Mouse (Mus musculus): ENCODE measurements around the gene Tnrc18. TPM values are rescaled to one million over a fixed set of nuclear protein-coding genes. Genes with fewer than 3 reads are reported as not detected.

The Tnrc18 gene
- total and polyA plus RNA-seq, 3 experiments: 0.71 to 7.7 (median 5.2) TPM

GRCm38 (mm10) chr5:142759786-142760185 lies 57.7 kb downstream of the Tnrc18 start:
- no peak overlapping the region for H3K9ac ChIP-seq (ENCODE audit: insufficient read depth, low read depth)
- in situ Hi-C loops (cut with MboI; ENCODE audit: low pct_ligation_motif_present, low pct_unique_long_range_greater_than_20kb, low sequenced_read_pairs): loop anchor here (10.0 kb wide), 2 partner anchors 55 to 115 kb away; partner anchors contain the start of gene Tnrc18
- TF ChIP-seq JUN (IDR thresholded peaks at IDR 0.05; ENCODE audit: insufficient read depth, low read depth, low read length): no peak
- no peak for TF ChIP-seq CHD1 (IDR thresholded peaks at IDR 0.05; ENCODE audit: low read depth, low read length)
- TF ChIP-seq MAZ (IDR thresholded peaks at IDR 0.05; ENCODE audit: low read depth, low read length): no peak
- no peak for TF ChIP-seq RCOR1 (conservative IDR thresholded peaks at IDR 0.05; ENCODE audit: low read depth, low read length)
- TF ChIP-seq HCFC1 (IDR thresholded peaks at IDR 0.05; ENCODE audit: low read depth, low read length): no peak
- TF ChIP-seq USF1 (IDR thresholded peaks at IDR 0.05; ENCODE audit: low read depth, low read length): no peak
- no peak for TF ChIP-seq KAT2A (IDR thresholded peaks at IDR 0.05; ENCODE audit: insufficient replicate concordance, low read length)
- no peak for TF ChIP-seq UBTF (IDR thresholded peaks at IDR 0.05; ENCODE audit: low read depth, low read length)
- TF ChIP-seq SIN3A (IDR thresholded peaks at IDR 0.05; ENCODE audit: low read length): no peak
- TF ChIP-seq POLR2A (IDR thresholded peaks at IDR 0.05; ENCODE audit: low read depth, low read length): no peak
- no peak for TF ChIP-seq TBP (conservative IDR thresholded peaks at IDR 0.05; ENCODE audit: low read depth, low read length)
- TF ChIP-seq ETS1 (conservative IDR thresholded peaks at IDR 0.05; ENCODE audit: low read depth, low read length): no peak
- no peak for TF ChIP-seq CHD2 (IDR thresholded peaks at IDR 0.05; ENCODE audit: low read length)
- no peaks in the 10 kb centered on the region for H3K9me3 ChIP-seq (replicated peaks; ENCODE audit: low read length)
- H3K27me3 ChIP-seq (replicated peaks): no peaks in the 10 kb centered on the region
- no peak overlapping the region for H3K4me2 ChIP-seq (ENCODE audit: insufficient read depth, low read depth, poor library complexity, severe bottlenecking)
- H3K79me2 ChIP-seq (replicated peaks; ENCODE audit: control insufficient read depth, extremely low read depth, insufficient read depth, poor library complexity, severe bottlenecking): no peaks in the 10 kb centered on the region
- no peak overlapping the region for H3K4me3 ChIP-seq (replicated peaks in 1 of 3; ENCODE audit: low read depth in 2 of 3, low read length in 2 of 3, poor library complexity in 1 of 3)
- H3K36me3 ChIP-seq (replicated peaks in 1 of 2; ENCODE audit: control insufficient read depth in 1 of 2, insufficient read depth in 1 of 2, low read length in 1 of 2): peaks cover 41 to 93% of the 10 kb centered on the region in 2 experiments
- H3K4me1 ChIP-seq (ENCODE audit: control insufficient read depth in 1 of 2, insufficient read depth in 2 of 2): peaks cover 0 to 9% of the 10 kb centered on the region in 2 experiments; a peak in 2 of 4 replicates
- no peak overlapping the region for H3K27ac ChIP-seq (ENCODE audit: insufficient read depth, low read depth)
- dilution Hi-C loops (cut with MboI; ENCODE audit: extremely low pct_ligation_motif_present, extremely low pct_unique_long_range_greater_than_20kb, low sequenced_read_pairs): no loop called here
- DNase-seq (ENCODE audit: extremely low read depth): no peak

GRCm38 (mm10) chr5:142752241-142752640 lies 65.2 kb downstream of the Tnrc18 start:
- no peaks in the 10 kb centered on the region for H3K9me3 ChIP-seq (replicated peaks; ENCODE audit: low read length)
- peaks cover 6 to 18% of the 10 kb centered on the region in 2 experiments; a peak in 3 of 4 replicates for H3K4me1 ChIP-seq (ENCODE audit: control insufficient read depth in 1 of 2, insufficient read depth in 2 of 2)
- in situ Hi-C loops (cut with MboI; ENCODE audit: low pct_ligation_motif_present, low pct_unique_long_range_greater_than_20kb, low sequenced_read_pairs): no loop called here
- peaks cover 23 to 84% of the 10 kb centered on the region in 2 experiments for H3K36me3 ChIP-seq (replicated peaks in 1 of 2; ENCODE audit: control insufficient read depth in 1 of 2, insufficient read depth in 1 of 2, low read length in 1 of 2)
- H3K4me3 ChIP-seq (replicated peaks in 1 of 3; ENCODE audit: low read depth in 2 of 3, low read length in 2 of 3, poor library complexity in 1 of 3): no peak overlapping the region
- H3K27ac ChIP-seq (ENCODE audit: insufficient read depth, low read depth): no peak overlapping the region
- dilution Hi-C loops (cut with MboI; ENCODE audit: extremely low pct_ligation_motif_present, extremely low pct_unique_long_range_greater_than_20kb, low sequenced_read_pairs): no loop called here
- no peak overlapping the region for H3K4me2 ChIP-seq (ENCODE audit: insufficient read depth, low read depth, poor library complexity, severe bottlenecking)
- H3K79me2 ChIP-seq (replicated peaks; ENCODE audit: control insufficient read depth, extremely low read depth, insufficient read depth, poor library complexity, severe bottlenecking): no peaks in the 10 kb centered on the region
- no peak overlapping the region for H3K9ac ChIP-seq (ENCODE audit: insufficient read depth, low read depth)
- no peak for DNase-seq (ENCODE audit: extremely low read depth)
- no peaks in the 10 kb centered on the region for H3K27me3 ChIP-seq (replicated peaks)
- TF ChIP-seq GABPA (IDR thresholded peaks at IDR 0.05; ENCODE audit: insufficient replicate concordance, low read depth, low read length) (no peak), RAD21 (IDR thresholded peaks at IDR 0.05; ENCODE audit: low read depth, low read length) (no peak), ZKSCAN1 (IDR thresholded peaks at IDR 0.05; ENCODE audit: borderline replicate concordance, low read depth, low read length) (no peak), MYC (IDR thresholded peaks at IDR 0.05; ENCODE audit: low read depth, low read length) (no peak), USF2 (conservative IDR thresholded peaks at IDR 0.05; ENCODE audit: low read depth, low read length) (no peak), POLR2AphosphoS2 (IDR thresholded peaks at IDR 0.05; ENCODE audit: low read depth, low read length) (no peak), IRF4 (IDR thresholded peaks at IDR 0.05; ENCODE audit: low read depth, low read length) (no peak)

All from CH12.LX (cell line).